Mouse (Mus musculus) mouse trophoblast stem cell (cell line): ENCODE results near the gene Lrrc20.

ENCODE experiments used
- in situ Hi-C, 2 experiments: fragments of 300-500 bp; cut with MseI, MboI; formaldehyde crosslinking; loops; 2 replicates in 1 of 2; 3 replicates in 1 of 2; pipeline ENCODE4 v1.15.1; 2025

The Lrrc20 gene

GRCm38 (mm10) chr10:61512215-61512889 lies 36.8 kb downstream of the Lrrc20 start:
- in situ Hi-C loops = no loop called here

- in situ Hi-C loops = no loop called here
Measured at GRCm38 (mm10) chr10:61516866-61517265, 41.3 kb downstream of the Lrrc20 start.

GRCm38 (mm10) chr10:61517296-61518071 lies 41.9 kb downstream of the Lrrc20 start:
- in situ Hi-C loops = no loop called here

- in situ Hi-C loops = no loop called here
Measured at GRCm38 (mm10) chr10:61518320-61518719, 42.7 kb downstream of the Lrrc20 start.

DNA sequence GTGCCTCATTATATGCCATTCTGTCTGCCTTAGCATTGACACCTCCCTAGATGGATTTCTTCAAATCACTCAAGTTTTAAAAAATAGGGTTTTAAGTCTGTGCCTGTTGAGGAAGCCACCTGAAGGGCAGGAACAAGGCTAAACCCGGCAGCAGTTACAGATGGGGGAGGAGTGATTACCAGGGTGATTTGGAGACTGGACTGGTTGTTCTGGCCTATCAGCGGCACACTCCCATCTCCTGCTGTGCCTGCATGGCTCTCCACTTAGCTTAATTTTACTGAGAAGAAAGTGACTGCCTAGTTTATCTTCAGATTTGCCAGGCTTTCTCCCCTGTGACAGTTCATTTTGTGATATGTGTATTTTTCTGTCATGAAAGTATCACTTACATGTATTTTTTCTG lies 43.9 kb downstream of the Lrrc20 start:
- in situ Hi-C loops = no loop called here

DNA sequence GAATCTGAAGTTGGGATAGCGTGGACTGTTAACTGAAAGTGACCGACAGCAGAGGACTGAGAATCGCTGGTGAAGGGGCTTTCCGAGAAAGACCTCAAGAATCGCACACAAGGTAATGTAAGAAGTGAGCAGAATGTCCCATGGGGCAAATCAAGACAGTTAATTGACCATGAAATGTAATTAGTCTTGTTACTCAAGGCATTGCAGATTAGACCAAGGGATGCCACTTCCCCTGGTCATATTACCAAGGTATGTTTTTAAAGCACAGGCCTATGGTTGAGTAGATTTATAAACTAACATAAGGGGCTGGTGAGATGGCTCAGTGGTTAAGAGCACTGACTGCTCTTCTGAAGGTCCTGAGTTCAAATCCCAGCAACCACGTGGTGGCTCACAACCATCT lies 45.1 kb downstream of the Lrrc20 start:
- in situ Hi-C loops = no loop called here

GRCm38 (mm10) chr10:61530936-61531335 lies 55.3 kb downstream of the Lrrc20 start:
- in situ Hi-C loops = no loop called here

- in situ Hi-C loops = no loop called here
Measured at GRCm38 (mm10) chr10:61533285-61533684, 57.7 kb downstream of the Lrrc20 start.

GRCm38 (mm10) chr10:61534371-61535101 lies 58.9 kb downstream of the Lrrc20 start:
- in situ Hi-C loops = no loop called here

- in situ Hi-C loops = no loop called here
Measured at GRCm38 (mm10) chr10:61535441-61535840, 59.8 kb downstream of the Lrrc20 start.

- in situ Hi-C loops = no loop called here
Measured at GRCm38 (mm10) chr10:61536130-61537035, 60.8 kb downstream of the Lrrc20 start.

- in situ Hi-C loops = no loop called here
Measured at GRCm38 (mm10) chr10:61537036-61537380, 61.4 kb downstream of the Lrrc20 start.

DNA sequence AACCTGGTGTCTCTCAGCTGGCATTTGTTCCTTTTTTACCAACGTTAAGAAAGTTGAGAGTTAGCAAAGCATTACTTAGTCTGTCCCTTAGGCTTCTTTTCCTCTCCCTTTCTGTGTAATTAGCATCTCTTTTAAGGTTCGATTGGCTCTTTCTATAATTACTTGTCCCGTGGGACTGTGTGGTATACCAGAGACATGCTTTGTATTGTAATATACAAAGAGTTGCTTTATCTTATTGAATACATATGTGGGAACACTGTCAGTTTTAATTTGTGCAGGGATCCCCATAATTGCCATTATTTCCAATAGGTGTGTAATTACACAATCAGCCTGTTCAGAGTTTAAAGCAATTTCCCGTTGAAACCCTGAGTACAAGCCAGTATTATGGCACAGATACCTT lies 62.8 kb downstream of the Lrrc20 start:
- in situ Hi-C loops = no loop called here

DNA sequence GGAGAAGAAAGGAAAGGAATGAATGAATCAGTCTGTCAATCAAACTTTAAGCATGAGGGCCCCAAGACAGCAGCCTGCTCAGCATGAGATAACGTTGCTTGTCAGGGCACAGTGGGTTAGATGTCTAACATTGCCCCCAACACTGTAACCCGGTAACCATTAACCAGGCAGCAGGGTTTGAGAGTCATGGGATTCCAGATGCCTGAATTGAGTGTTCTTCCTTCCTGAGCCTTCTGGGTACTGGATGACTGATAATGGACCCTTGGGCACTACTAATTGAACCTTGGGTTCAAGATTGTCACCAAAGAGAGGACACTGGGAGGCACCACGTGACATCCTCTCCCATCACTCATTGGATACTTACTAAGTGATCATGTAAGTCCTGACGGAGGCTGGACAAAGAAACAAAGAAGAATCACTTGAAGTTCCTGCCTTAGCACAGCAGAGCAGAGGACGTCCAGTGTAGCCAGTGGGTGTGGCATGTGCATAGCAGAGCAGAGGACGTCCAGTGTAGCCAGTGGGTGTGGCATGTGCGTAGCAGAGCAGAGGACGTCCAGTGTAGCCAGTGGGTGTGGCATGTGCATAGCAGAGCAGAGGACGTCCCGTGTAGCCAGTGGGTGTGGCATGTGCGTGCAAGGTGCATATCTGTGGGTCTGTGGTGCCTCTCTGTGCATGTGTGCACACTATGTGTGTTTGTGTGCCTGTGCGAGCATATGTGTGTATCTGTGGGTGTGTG lies 68.7 kb downstream of the Lrrc20 start:
- in situ Hi-C loops = no loop called here

- in situ Hi-C loops = no loop called here
Measured at GRCm38 (mm10) chr10:61544863-61545240, 69.3 kb downstream of the Lrrc20 start.

GRCm38 (mm10) chr10:61550106-61550505 lies 74.5 kb downstream of the Lrrc20 start:
- in situ Hi-C loops = no loop called here

DNA sequence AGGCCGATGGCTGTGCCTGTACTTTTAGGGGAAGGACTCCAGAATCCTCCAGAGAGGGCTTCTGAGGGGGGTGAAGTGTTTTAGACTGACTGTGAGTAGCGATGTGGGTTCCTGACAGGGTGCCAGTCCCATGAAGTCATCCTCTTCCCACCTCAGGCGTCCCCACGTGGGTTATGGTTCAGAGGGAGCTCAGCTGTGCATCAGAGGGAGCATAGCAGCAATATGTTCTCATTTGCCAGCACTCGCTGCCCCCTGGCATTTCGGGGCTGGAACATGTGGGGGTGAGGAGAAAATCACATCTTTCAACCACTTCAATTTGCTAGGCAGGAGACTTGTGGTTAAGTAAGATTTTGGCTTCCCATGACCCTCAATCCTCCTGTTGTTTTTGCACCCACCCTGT lies 79.6 kb downstream of the Lrrc20 start:
- in situ Hi-C loops = no loop called here

DNA sequence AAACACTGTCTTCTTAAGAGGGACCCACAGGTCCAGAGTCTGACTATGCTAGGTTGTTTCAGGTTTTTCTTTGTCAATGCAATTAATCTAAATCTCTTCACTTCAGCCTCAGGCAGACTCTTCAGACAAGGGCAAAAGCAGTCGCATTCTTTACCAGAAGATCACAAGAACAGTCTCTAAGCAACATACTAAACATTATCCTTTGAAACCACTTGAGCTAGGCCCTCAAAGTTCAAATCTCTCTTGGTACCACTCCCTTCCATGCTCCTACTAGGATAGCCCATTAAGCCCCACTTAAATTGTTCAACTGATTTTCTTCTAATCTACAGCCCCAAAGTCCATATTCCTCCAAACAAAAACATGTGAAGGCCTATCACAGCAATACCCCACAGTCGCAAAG lies 83.0 kb downstream of the Lrrc20 start:
- in situ Hi-C loops = no loop called here

GRCm38 (mm10) chr10:61559544-61559943 lies 83.9 kb downstream of the Lrrc20 start:
- in situ Hi-C loops = no loop called here

GRCm38 (mm10) chr10:61563550-61563949 lies 87.9 kb downstream of the Lrrc20 start:
- in situ Hi-C loops = no loop called here

GRCm38 (mm10) chr10:61564408-61564807 lies 88.8 kb downstream of the Lrrc20 start:
- in situ Hi-C loops = no loop called here
